Mouse (Mus musculus) megakaryocyte, embryonic 14.5 days (primary cell): ENCODE measurements around the gene B3gnt6.

Experiments
- FLI1 ChIP-seq: IDR thresholded peaks from 2 replicates; pipeline ENCODE4 v1.6.1; 2012; ENCODE audit warnings: low read length, inconsistent platforms, mixed read lengths
- GATA1 ChIP-seq: IDR thresholded peaks from 3 replicates; pipeline ENCODE4 v1.6.1; 2012; ENCODE audit warnings: mixed read lengths, low read length, inconsistent platforms, borderline replicate concordance

GRCm38 (mm10) chr7:98153345-98153744 lies 45.9 kb downstream of the B3gnt6 start:
- no peak for TF ChIP-seq GATA1
- no peak for TF ChIP-seq FLI1
